Mouse (Mus musculus): ENCODE results near the gene Rplp2.

DNA sequence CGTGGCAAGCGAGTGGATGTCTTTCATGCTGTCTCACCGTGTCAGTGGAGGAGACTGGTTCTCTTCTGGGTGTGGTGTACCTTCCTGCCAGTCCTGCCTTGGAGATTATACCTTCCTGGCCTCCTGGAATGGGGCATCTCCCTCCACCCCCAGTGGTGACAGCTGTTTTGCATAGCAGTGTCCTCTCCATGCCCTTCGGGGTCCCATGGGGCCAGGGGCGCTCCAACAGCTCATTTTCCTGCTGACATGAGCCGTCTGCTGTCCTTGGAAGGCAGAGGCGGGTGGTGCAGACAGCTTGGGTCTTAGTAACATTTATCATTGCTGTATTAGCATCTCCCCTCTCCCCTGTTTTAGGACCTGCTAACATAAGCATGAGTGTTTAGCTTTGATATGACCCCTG lies 40.0 kb downstream of the Rplp2 start:
- TF ChIP-seq CTCF (IDR thresholded peaks at IDR 0.05; ENCODE audit: insufficient read depth, low read depth, low read length) (no peak), POLR2A (IDR thresholded peaks at IDR 0.05; ENCODE audit: insufficient read depth, low read depth, low read length) (no peak)

All from olfactory bulb, adult 2 months (tissue).